Mouse (Mus musculus): ENCODE measurements around the gene Ccdc169. TPM values are rescaled to one million over a fixed set of nuclear protein-coding genes. Genes with fewer than 3 reads are reported as not detected.

The Ccdc169 gene
- total and polyA plus RNA-seq, 2 experiments from 2014 or later: not detected

GRCm38 (mm10) chr3:55157413-55157812, 20.3 kb downstream of the Ccdc169 start:
- Histone ChIP-seq H3K27me3 (ENCODE audit: insufficient read depth, low read length) (no peaks in the 10 kb centered on the region), H3K27ac (no peak overlapping the region), H3K9ac (replicated peaks; ENCODE audit: low read length) (no peak overlapping the region), H3K4me3 (ENCODE audit: low read length) (no peak overlapping the region), H3K4me1 (ENCODE audit: insufficient read depth, low read length) (no peaks in the 10 kb centered on the region), H3K9me3 (ENCODE audit: low read length) (no peaks in the 10 kb centered on the region), H3K36me3 (ENCODE audit: insufficient read depth, low read length) (no peaks in the 10 kb centered on the region), H3K4me2 (ENCODE audit: low read depth, low read length) (no peak overlapping the region)
- ATAC-seq (peak; percentile 81), DNase-seq (ENCODE audit: low spot score) (peak; percentile 25)
- WGBS: 43% methylated on average over 5 of the region's 5 CpGs
- no peak for TF ChIP-seq CTCF (IDR thresholded peaks at IDR 0.05; ENCODE audit: low read depth)

GRCm38 (mm10) chr3:55161144-55161543, 24.0 kb downstream of the Ccdc169 start:
- Histone ChIP-seq H3K27ac (no peak overlapping the region), H3K4me3 (ENCODE audit: low read length) (no peak overlapping the region), H3K36me3 (ENCODE audit: insufficient read depth, low read length) (no peaks in the 10 kb centered on the region), H3K4me1 (ENCODE audit: insufficient read depth, low read length) (no peaks in the 10 kb centered on the region), H3K4me2 (ENCODE audit: low read depth, low read length) (no peak overlapping the region), H3K9ac (replicated peaks; ENCODE audit: low read length) (no peak overlapping the region), H3K9me3 (ENCODE audit: low read length) (no peaks in the 10 kb centered on the region), H3K27me3 (ENCODE audit: insufficient read depth, low read length) (no peaks in the 10 kb centered on the region)
- 35% methylated on average over 7 of the region's 7 CpGs for WGBS
- no peak for TF ChIP-seq CTCF (IDR thresholded peaks at IDR 0.05; ENCODE audit: low read depth)
- no peak for DNase-seq (ENCODE audit: low spot score)
- ATAC-seq: no peak

GRCm38 (mm10) chr3:55163510-55163909, 26.4 kb downstream of the Ccdc169 start:
- TF ChIP-seq CTCF (IDR thresholded peaks at IDR 0.05; ENCODE audit: low read depth): no peak
- H3K36me3 ChIP-seq (ENCODE audit: insufficient read depth, low read length): no peaks in the 10 kb centered on the region
- H3K27me3 ChIP-seq (ENCODE audit: insufficient read depth, low read length): no peaks in the 10 kb centered on the region
- no peaks in the 10 kb centered on the region for H3K9me3 ChIP-seq (ENCODE audit: low read length)
- no peak overlapping the region for H3K27ac ChIP-seq
- H3K4me3 ChIP-seq (ENCODE audit: low read length): no peak overlapping the region
- 47% methylated on average over 4 of the region's 4 CpGs for WGBS
- ATAC-seq (peak; percentile 38; the same call in 1 of the 2 replicates), DNase-seq (ENCODE audit: low spot score) (peak; percentile 24)
- H3K9ac ChIP-seq (replicated peaks; ENCODE audit: low read length): no peak overlapping the region
- no peaks in the 10 kb centered on the region for H3K4me1 ChIP-seq (ENCODE audit: insufficient read depth, low read length)
- no peak overlapping the region for H3K4me2 ChIP-seq (ENCODE audit: low read depth, low read length)

GRCm38 (mm10) chr3:55172478-55172877, 35.3 kb downstream of the Ccdc169 start:
- no peak for ATAC-seq
- no peak for DNase-seq (ENCODE audit: low spot score)
- no peak overlapping the region for H3K27ac ChIP-seq
- 70% methylated on average over 3 of the region's 3 CpGs for WGBS
- no peaks in the 10 kb centered on the region for H3K36me3 ChIP-seq (ENCODE audit: insufficient read depth, low read length)
- no peak overlapping the region for H3K4me2 ChIP-seq (ENCODE audit: low read depth, low read length)
- H3K9ac ChIP-seq (replicated peaks; ENCODE audit: low read length): no peak overlapping the region
- no peak overlapping the region for H3K4me3 ChIP-seq (ENCODE audit: low read length)
- no peaks in the 10 kb centered on the region for H3K27me3 ChIP-seq (ENCODE audit: insufficient read depth, low read length)
- peak; percentile 31; the same call in 1 of the 2 replicates for TF ChIP-seq CTCF (IDR thresholded peaks at IDR 0.05; ENCODE audit: low read depth)
- H3K4me1 ChIP-seq (ENCODE audit: insufficient read depth, low read length): no peaks in the 10 kb centered on the region
- H3K9me3 ChIP-seq (ENCODE audit: low read length): no peaks in the 10 kb centered on the region

- WGBS: 42% methylated on average over 6 of the region's 6 CpGs
- no peak overlapping the region for H3K27ac ChIP-seq
- H3K36me3 ChIP-seq (ENCODE audit: insufficient read depth, low read length): no peaks in the 10 kb centered on the region
- H3K9me3 ChIP-seq (ENCODE audit: low read length): no peaks in the 10 kb centered on the region
- H3K27me3 ChIP-seq (ENCODE audit: insufficient read depth, low read length): no peaks in the 10 kb centered on the region
- no peak overlapping the region for H3K4me3 ChIP-seq (ENCODE audit: low read length)
- H3K4me2 ChIP-seq (ENCODE audit: low read depth, low read length): no peak overlapping the region
- H3K4me1 ChIP-seq (ENCODE audit: insufficient read depth, low read length): no peaks in the 10 kb centered on the region
- no peak for DNase-seq (ENCODE audit: low spot score)
- no peak overlapping the region for H3K9ac ChIP-seq (replicated peaks; ENCODE audit: low read length)
- TF ChIP-seq CTCF (IDR thresholded peaks at IDR 0.05; ENCODE audit: low read depth): no peak
- no peak for ATAC-seq
Measured at GRCm38 (mm10) chr3:55177271-55177670, 40.1 kb downstream of the Ccdc169 start.

- no peak within 1 kb of the TSS for H3K27ac ChIP-seq
- no peaks in the 10 kb centered on the region for H3K27me3 ChIP-seq (ENCODE audit: insufficient read depth, low read length)
- no peak within 1 kb of the TSS for H3K9ac ChIP-seq (replicated peaks; ENCODE audit: low read length)
- no peaks in the 10 kb centered on the region for H3K9me3 ChIP-seq (ENCODE audit: low read length)
- 95% methylated on average over 22 of the region's 22 CpGs for WGBS
- H3K4me2 ChIP-seq (ENCODE audit: low read depth, low read length): no peak within 1 kb of the TSS
- no peak for TF ChIP-seq CTCF (IDR thresholded peaks at IDR 0.05; ENCODE audit: low read depth)
- ATAC-seq: no peak
- H3K4me1 ChIP-seq (ENCODE audit: insufficient read depth, low read length): no peaks in the 10 kb centered on the region
- H3K36me3 ChIP-seq (ENCODE audit: insufficient read depth, low read length): no peaks in the 10 kb centered on the region
- no peak for DNase-seq (ENCODE audit: low spot score)
- H3K4me3 ChIP-seq (ENCODE audit: low read length): no peak within 1 kb of the TSS
Measured at GRCm38 (mm10) chr3:55181766-55182165, 44.6 kb downstream of the Ccdc169 start, which contains the start of gene Sohlh2. Gene Sohlh2 (plus strand): TSS chr3:55182028.

- Histone ChIP-seq H3K9ac (replicated peaks; ENCODE audit: low read length) (no peak overlapping the region), H3K36me3 (ENCODE audit: insufficient read depth, low read length) (no peaks in the 10 kb centered on the region), H3K4me3 (ENCODE audit: low read length) (no peak overlapping the region), H3K27ac (no peak overlapping the region), H3K9me3 (ENCODE audit: low read length) (no peaks in the 10 kb centered on the region), H3K4me1 (ENCODE audit: insufficient read depth, low read length) (no peaks in the 10 kb centered on the region), H3K27me3 (ENCODE audit: insufficient read depth, low read length) (no peaks in the 10 kb centered on the region), H3K4me2 (ENCODE audit: low read depth, low read length) (no peak overlapping the region)
- ATAC-seq (no peak), DNase-seq (ENCODE audit: low spot score) (no peak)
- WGBS: 96% methylated on average over 4 of the region's 4 CpGs
- TF ChIP-seq CTCF (IDR thresholded peaks at IDR 0.05; ENCODE audit: low read depth): no peak
Measured at GRCm38 (mm10) chr3:55191668-55192067, 54.5 kb downstream of the Ccdc169 start.

Data from hindbrain, postnatal 0 days (tissue).